Mouse (Mus musculus) adrenal gland, postnatal 10 days (tissue): ENCODE data around the gene Prdm11. TPM values are rescaled to one million over a fixed set of nuclear protein-coding genes. Genes with fewer than 3 reads are reported as not detected.
A peak's percentile ranks its signal among the peaks of the same experiment; 100 is the strongest.

Source experiments
- DNase-seq: peaks from one replicate; pipeline ENCODE4 v3.0.0; 2021; ENCODE audit warnings: mixed read lengths
- long read RNA-seq, 2 experiments: library from polyadenylated mRNA; stranded (forward); transcript quantifications; one replicate each; pipeline ENCODE4 v2.0.0; 2021
- total RNA-seq, 2 experiments: library from RNA; stranded (reverse); gene quantifications; 2 replicates each; pipeline ENCODE4 v1.2.3; 2021

Prdm11 gene
- total RNA-seq: 10 to 100 TPM; 35.7 to 37.1 TPM
- long read RNA-seq, experiment 1, partial matches to known transcripts: 1 of 18 reads
- long read RNA-seq, experiment 1, other reads (novel, unspliced or antisense): 17 of 18 reads
- long read RNA-seq, experiment 2, partial matches to known transcripts: 0 of 5 reads
- long read RNA-seq, experiment 2, other reads (novel, unspliced or antisense): 4 of 5 reads

- DNase-seq: peak; percentile 64
These were observed at the start of gene Prdm11 for GRCm38 (mm10) chr2:93045818-93046508. Prdm11 (minus strand) TSS chr2:93046167.

DNA sequence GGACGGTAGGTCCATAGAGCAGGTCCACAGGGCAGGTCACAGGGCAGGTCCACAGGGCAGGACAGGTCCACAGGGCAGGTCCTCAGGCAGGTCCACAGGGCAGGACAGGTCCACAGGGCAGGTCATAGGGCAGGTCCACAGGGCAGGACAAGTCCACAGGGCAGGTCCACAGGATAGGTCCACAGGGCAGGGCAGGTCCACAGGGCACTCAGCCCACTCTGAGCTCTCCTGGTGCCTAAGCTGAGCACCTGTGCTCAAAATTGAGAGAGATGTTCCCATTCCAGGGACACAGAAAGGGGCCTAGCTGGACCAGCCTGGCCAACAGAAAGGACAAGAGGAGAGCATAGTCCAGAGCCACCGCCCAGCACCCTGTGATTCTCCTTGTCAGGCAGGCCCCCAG, 46.4 kb upstream of the Prdm11 start:
- no peak for DNase-seq

DNA sequence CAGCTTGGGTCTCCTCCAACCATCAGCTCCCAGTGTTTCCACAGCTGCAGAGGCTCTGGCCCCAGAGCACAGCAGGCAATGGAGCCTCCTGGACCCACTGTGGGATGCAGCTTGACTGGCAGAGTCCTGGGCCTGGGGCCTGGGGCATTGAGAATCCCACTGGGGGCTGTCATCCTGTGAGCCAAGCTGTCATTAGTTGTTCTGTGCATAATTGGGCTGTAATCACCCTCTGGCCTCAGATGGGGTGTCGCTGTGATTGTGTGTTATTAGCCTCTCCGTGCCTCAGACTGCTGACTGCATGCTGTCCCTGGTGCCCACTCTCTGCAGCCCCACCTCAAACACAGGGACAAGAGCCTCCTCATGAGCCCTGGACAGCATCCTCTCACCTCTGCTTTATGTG, 45.7 kb upstream of the Prdm11 start:
- no peak for DNase-seq

GRCm38 (mm10) chr2:93089379-93090089, 43.6 kb upstream of the Prdm11 start:
- no peak for DNase-seq

DNA sequence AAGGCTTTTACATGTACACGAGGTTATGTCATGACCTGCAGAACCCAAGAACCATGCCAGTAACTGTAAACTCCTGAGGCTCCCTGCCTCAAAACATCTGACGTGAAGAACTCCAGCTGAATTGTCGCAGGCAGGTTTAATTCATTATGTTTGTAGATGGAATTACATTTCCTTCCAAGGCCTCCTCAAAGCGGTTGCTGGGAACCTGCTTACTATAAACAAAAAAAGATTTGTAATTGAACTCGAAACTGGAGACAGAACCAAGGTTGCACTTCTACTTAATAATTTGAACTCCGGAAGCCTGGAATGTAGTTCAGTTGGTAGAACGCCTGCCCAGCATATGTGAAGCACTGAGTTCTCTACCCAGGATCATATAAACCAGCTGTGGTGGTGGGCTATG, 42.0 kb upstream of the Prdm11 start:
- no peak for DNase-seq

GRCm38 (mm10) chr2:93085291-93086027, 39.5 kb upstream of the Prdm11 start:
- DNase-seq: no peak

DNA sequence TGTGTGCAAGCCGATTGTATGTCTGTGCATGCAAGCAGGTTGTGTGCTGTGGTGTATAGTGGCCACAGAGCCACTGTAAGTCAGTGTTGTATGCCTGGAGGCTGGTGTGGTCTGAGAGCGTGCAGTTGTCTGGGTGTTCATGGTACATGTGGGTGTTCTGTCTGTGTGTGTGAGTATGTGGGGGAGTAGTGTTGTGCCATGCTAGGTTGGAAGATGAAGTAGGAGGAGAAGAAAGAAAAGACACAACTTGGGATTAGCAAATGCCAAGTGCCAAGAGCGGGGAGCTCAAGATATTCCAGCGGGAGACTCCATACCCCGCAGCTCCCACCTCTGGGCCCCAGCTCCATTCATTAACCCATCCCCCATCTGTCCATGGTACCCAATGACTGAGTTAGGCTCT, 38.5 kb upstream of the Prdm11 start:
- no peak for DNase-seq

GRCm38 (mm10) chr2:93083317-93083716, 37.4 kb upstream of the Prdm11 start:
- no peak for DNase-seq

- no peak for DNase-seq
These were observed 36.9 kb upstream of the Prdm11 start for GRCm38 (mm10) chr2:93082846-93083245.

DNA sequence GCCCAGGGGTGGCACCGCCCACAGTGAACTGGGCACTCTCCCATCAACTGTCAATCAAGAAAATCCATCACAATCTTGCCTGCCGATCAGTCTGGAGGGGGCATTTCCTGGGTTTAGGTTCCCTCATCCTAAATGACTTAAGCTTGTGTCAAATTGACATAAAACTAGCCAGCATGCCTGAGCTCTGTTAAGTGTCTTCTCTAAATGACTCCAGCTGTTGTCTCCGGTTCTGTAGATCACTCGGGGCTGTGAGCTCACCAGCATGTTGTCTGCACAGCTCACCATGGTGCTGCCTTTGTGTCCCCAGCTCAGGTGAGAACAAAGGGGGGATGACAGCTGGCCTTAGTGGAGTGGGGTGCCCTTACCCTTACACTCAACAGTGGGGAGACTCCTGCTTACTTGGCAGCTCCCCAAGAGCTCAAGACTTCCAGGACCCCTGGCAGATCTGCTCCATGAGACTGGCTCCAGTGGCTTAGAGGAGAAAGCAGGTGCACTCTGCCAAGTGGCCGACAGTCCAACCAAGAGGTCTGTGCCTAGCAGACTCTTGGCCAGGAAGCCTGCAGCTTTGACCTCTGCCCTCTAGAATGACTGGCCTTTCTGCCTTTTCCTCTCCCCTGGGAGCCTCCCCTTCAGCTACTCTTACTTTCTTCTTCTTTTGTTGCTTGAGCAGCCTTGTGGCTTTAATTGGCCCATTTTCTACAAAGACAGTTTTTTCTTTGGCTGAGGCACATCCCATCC, 35.1 kb upstream of the Prdm11 start:
- peak; percentile 49 for DNase-seq

DNA sequence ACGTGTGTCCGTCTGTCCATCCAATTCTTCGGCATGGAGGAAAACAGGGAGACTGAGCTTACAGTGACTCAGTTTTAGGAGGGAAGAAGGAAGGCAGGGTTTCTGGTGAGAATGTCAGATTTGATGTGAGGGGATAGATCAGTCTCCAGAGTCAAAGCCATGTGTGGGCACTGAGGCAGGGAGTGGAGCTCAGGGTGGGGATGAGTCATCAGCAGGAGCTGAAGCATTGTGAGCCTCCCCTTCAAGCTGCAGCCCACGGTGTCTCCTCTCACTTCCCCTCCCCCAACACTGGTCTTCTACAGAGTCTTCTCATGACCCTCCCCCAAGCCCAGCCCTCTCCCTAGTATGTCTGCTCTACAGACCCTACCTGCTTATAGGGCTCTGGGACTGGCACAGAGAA, 33.4 kb upstream of the Prdm11 start:
- no peak for DNase-seq

GRCm38 (mm10) chr2:93076578-93076955, 30.6 kb upstream of the Prdm11 start:
- no peak for DNase-seq

DNA sequence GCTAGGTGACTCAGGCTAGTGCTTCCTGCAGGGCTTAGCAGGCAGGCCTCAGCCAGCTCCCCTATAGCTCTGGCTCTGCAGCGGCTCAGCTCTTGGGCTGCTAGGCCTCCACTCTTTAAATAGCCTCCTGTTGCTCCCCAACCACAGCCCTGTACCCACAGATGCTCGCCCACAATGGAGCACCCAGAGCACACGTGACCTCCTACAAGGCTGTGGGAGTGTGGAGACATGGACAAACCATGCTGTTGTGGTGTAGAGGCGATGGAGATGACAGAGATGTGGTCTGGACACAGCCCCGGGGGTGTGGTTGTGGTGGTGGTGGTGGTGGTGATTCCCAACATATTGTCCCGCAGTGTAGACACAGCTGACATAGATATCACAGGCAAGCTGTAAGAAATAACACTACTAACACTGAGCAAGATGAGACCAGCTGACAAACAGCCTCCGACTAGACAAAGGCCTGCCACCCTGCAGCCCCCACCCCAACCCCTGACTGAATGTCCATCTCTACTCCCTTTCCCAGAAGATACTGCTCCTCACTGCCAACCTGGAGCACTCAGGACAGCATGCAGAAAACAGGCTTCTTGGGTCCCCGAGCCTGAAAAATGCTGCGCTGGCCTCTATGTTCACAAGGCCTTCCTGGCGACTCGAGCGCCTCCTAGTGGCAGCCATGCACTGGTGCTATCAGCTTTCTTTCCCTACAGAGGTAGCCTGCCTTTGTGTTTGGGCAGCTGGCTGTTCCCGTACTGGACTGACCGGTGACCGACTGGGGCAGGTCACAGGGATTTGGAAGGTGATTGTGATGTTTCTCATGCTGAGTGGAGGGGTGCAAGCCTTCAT, 30.0 kb upstream of the Prdm11 start:
- peak; percentile 82 for DNase-seq

GRCm38 (mm10) chr2:93071656-93072055, 25.7 kb upstream of the Prdm11 start:
- DNase-seq: peak; percentile 92

DNA sequence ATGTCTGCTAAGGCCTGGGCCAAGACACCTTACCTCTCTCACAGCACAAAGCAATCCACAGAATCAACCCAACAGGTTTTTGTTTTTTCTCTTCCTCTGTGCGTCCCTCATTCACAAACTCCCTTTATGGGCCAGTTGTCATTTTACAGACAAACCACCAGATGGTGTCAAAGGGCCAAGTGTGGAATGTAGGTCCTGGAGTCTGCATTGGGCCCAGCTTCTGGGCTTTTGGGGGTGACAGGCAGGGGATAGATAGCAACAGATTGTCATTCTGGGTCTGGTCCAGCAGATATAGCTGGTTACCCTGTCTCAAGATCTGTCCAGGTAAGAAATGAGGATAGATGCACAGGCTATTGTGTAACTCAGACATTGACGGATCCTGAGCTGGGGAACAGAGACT, 23.0 kb upstream of the Prdm11 start:
- DNase-seq: peak; percentile 46

DNA sequence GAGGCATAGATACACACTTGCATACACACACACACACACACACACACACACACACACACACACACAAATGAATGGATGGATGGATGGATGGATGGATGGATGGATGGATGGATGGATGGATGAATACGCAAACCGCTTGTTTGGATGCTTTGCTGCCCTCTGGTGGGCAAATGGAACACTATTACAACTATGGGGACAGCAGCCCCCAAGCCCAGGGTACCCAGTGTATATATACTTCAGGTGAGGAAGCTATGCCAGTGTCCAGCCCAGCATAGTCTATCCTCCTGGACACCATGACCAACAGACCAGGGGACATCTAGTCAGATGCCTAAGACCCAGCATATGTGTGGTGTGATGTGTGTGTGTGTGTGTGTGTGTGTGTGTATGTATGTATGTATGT, 17.4 kb upstream of the Prdm11 start:
- peak; percentile 75 for DNase-seq

GRCm38 (mm10) chr2:93051873-93052272, 5.9 kb upstream of the Prdm11 start:
- DNase-seq: no peak

GRCm38 (mm10) chr2:93048601-93049323, 2.8 kb upstream of the Prdm11 start:
- peak; percentile 80 for DNase-seq

GRCm38 (mm10) chr2:93047491-93048050, 1.6 kb upstream of the Prdm11 start:
- DNase-seq: peak; percentile 48

DNA sequence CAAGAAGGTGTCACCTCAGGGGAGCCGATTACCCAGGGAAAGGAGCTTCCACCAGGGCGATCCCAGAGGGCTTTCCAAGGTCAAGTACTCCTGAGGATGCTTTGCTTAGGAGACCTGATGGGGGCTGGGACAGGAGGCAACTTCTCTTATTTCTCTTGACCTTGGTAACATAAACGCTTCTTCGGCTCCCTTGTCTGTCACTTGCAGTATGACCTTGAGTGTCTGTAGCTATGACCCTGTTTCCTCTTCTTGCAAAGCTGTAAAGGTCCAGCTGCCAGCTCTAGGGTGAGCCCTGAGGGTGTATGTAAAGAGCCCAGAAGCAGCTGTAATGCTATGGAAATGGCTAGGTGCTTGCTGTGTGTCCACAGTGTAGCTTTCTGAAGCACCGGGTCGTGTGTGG, 1.1 kb upstream of the Prdm11 start:
- no peak for DNase-seq
